9 mouse cellular contexts compared by ENCODE assay signal in genomic region chr1:85933226-85933625, GRCm38 (mm10). TPM values are rescaled to one million over a fixed set of nuclear protein-coding genes. Genes with fewer than 3 reads are reported as not detected.
DNase-seq lines count a peak whose midpoint lies in the region; ATAC-seq lines count a peak whose summit lies in the region.
"Had no signal": no experiment of that assay in that cellular context is flagged by ENCODE, and none has a peak within 500 bp of the region (broad histone marks: within the 10 kb centered on the region; RNA-seq: fewer than 3 reads in every experiment).

No protein-coding gene starts in this region.

- H3K27me3 ChIP-seq in lung, embryonic 16.5 days (ENCODE audit: control insufficient read depth, insufficient read depth, low read depth, low read length) = no peaks in the 10 kb centered on the region
- H3K27me3 ChIP-seq in hindbrain, embryonic 10.5 days (ENCODE audit: insufficient read depth, poor library complexity, severe bottlenecking) = peaks cover 9% of the 10 kb centered on the region; the same call in 1 of the 2 replicates
- no peaks in the 10 kb centered on the region for H3K27me3 ChIP-seq in liver, embryonic 16.5 days (ENCODE audit: control insufficient read depth, insufficient read depth, low read depth, low read length)
- no peaks in the 10 kb centered on the region for H3K27me3 ChIP-seq in stomach, embryonic 16.5 days (ENCODE audit: control insufficient read depth, insufficient read depth, low read length)

- peak overlapping the region; percentile 45 for H3K27ac ChIP-seq in lung, embryonic 16.5 days (ENCODE audit: low read length)
- H3K27ac ChIP-seq in hindbrain, embryonic 10.5 days = peak overlapping the region; percentile 78
- H3K27ac ChIP-seq in liver, embryonic 16.5 days (ENCODE audit: low read length) = peak overlapping the region; percentile 80
- H3K27ac ChIP-seq in stomach, embryonic 16.5 days (ENCODE audit: low read length) = peak overlapping the region; percentile 48; the same call in 1 of the 2 replicates

- no peak overlapping the region for H3K4me3 ChIP-seq in lung, embryonic 16.5 days (ENCODE audit: low read length)
- peak overlapping the region; percentile 40 for H3K4me3 ChIP-seq in hindbrain, embryonic 10.5 days
- no peak overlapping the region for H3K4me3 ChIP-seq in liver, embryonic 16.5 days (ENCODE audit: low read depth, low read length)
- no peak overlapping the region for H3K4me3 ChIP-seq in stomach, embryonic 16.5 days (replicated peaks; ENCODE audit: low read length)

- no peaks in the 10 kb centered on the region for H3K36me3 ChIP-seq in lung, embryonic 16.5 days (ENCODE audit: control insufficient read depth, insufficient read depth, low read length)
- no peaks in the 10 kb centered on the region for H3K36me3 ChIP-seq in hindbrain, embryonic 10.5 days
- H3K36me3 ChIP-seq in liver, embryonic 16.5 days (ENCODE audit: control insufficient read depth, insufficient read depth) = no peaks in the 10 kb centered on the region
- no peaks in the 10 kb centered on the region for H3K36me3 ChIP-seq in stomach, embryonic 16.5 days (ENCODE audit: control insufficient read depth, insufficient read depth, low read length)

- ATAC-seq in lung, embryonic 16.5 days (ENCODE audit: low read depth) = peak; percentile 21; the same call in 1 of the 2 replicates
- ATAC-seq in liver, embryonic 16.5 days (ENCODE audit: low read depth) = no peak; the same call in 1 of the 2 replicates
- ATAC-seq in stomach, embryonic 16.5 days (ENCODE audit: insufficient read depth, low FRiP score) = peak; percentile 27; the same call in 1 of the 2 replicates

- peak overlapping the region; percentile 31 for H3K9ac ChIP-seq in lung, embryonic 16.5 days (ENCODE audit: low read length)
- no peak overlapping the region; the same call in 1 of the 2 replicates for H3K9ac ChIP-seq in liver, embryonic 16.5 days (ENCODE audit: low read depth, low read length)
- no peak overlapping the region for H3K9ac ChIP-seq in stomach, embryonic 16.5 days (ENCODE audit: low read length)

- no peak for DNase-seq in lung, postnatal 4 days
- no peak for DNase-seq in hindbrain, embryonic 10.5 days (ENCODE audit: low spot score)
- no peak for DNase-seq in adipocyte (ENCODE audit: low spot score)
- DNase-seq in urinary bladder, adult 18-20 months (ENCODE audit: low spot score in 2 of 2) = no peak
- DNase-seq in kidney, adult 8-10 months = no peak

- peaks cover 13% of the 10 kb centered on the region for H3K4me1 ChIP-seq in lung, embryonic 16.5 days (replicated peaks; ENCODE audit: control insufficient read depth, insufficient read depth, low read length)
- peaks cover 53% of the 10 kb centered on the region for H3K4me1 ChIP-seq in hindbrain, embryonic 10.5 days (replicated peaks)
- H3K4me1 ChIP-seq in liver, embryonic 16.5 days (ENCODE audit: control insufficient read depth, low read depth, low read length) = peaks cover 5% of the 10 kb centered on the region; the same call in 1 of the 2 replicates
- H3K4me1 ChIP-seq in stomach, embryonic 16.5 days (ENCODE audit: control insufficient read depth, insufficient read depth, low read length) = peaks cover 11% of the 10 kb centered on the region; the same call in 1 of the 2 replicates

- H3K9me3 ChIP-seq in lung, embryonic 16.5 days (ENCODE audit: control insufficient read depth, low read length) = no peaks in the 10 kb centered on the region
- H3K9me3 ChIP-seq in hindbrain, embryonic 10.5 days = no peaks in the 10 kb centered on the region
- no peaks in the 10 kb centered on the region for H3K9me3 ChIP-seq in liver, embryonic 16.5 days (replicated peaks; ENCODE audit: control insufficient read depth, low read length)
- H3K9me3 ChIP-seq in stomach, embryonic 16.5 days (replicated peaks; ENCODE audit: control insufficient read depth, low read length) = no peaks in the 10 kb centered on the region

- peak overlapping the region; percentile 37 for H3K4me2 ChIP-seq in lung, embryonic 16.5 days (ENCODE audit: low read depth, low read length)
- H3K4me2 ChIP-seq in liver, embryonic 16.5 days (ENCODE audit: low read depth, low read length) = 0 out of 2 replicates have a peak overlapping the region, but pooled peaks have one; percentile 21
- H3K4me2 ChIP-seq in stomach, embryonic 16.5 days (ENCODE audit: low read depth, low read length) = peak overlapping the region; percentile 22

- WGBS in lung, embryonic 16.5 days = 4% methylated on average over 7 of the region's 7 CpGs
- WGBS in hindbrain, embryonic 10.5 days = 20% methylated on average over 7 of the region's 7 CpGs
- 25% methylated on average over 7 of the region's 7 CpGs for WGBS in liver, embryonic 16.5 days (ENCODE audit: insufficient replicate concordance)
- 12% methylated on average over 7 of the region's 7 CpGs for WGBS in stomach, embryonic 16.5 days

RNA-seq across cellular contexts. Expression of gene 4933407L21Rik, which starts 4.9 kb away (rescaled TPM):
- polyA plus RNA-seq in lung, embryonic 16.5 days (2015; fragmentation: Nextera tagmentation; extraction: Ambion mirVana) = 0.25 and 0.39 TPM in 2 replicates
- 0.43 and 0.51 TPM in 2 replicates for polyA plus RNA-seq in hindbrain, embryonic 10.5 days (2016; fragmentation: Nextera tagmentation; extraction: Ambion mirVana)
- polyA plus RNA-seq in liver, embryonic 16.5 days (2015; fragmentation: Nextera tagmentation; extraction: Ambion mirVana) = 0.13 TPM in 1 of 2 replicates, not detected in the other
- polyA plus RNA-seq in stomach, embryonic 16.5 days (2015; fragmentation: Nextera tagmentation; extraction: Ambion mirVana) = 0.44 and 0.51 TPM in 2 replicates
- polyA plus RNA-seq: small intestine, adult 2 months had no signal

RNA-seq across cellular contexts. Expression of gene Gpr55, which starts 27.6 kb away (rescaled TPM):
- polyA plus RNA-seq in lung, embryonic 16.5 days (2015; fragmentation: Nextera tagmentation; extraction: Ambion mirVana) = 0.05 TPM in 1 of 2 replicates, not detected in the other
- not detected in 2 replicates for polyA plus RNA-seq in hindbrain, embryonic 10.5 days (2016; fragmentation: Nextera tagmentation; extraction: Ambion mirVana)
- polyA plus RNA-seq in liver, embryonic 16.5 days (2015; fragmentation: Nextera tagmentation; extraction: Ambion mirVana) = 0.04 and 0.05 TPM in 2 replicates
- polyA plus RNA-seq in stomach, embryonic 16.5 days (2015; fragmentation: Nextera tagmentation; extraction: Ambion mirVana) = 0.04 and 0.10 TPM in 2 replicates

RNA-seq across cellular contexts. Expression of gene Itm2c, which starts 39.1 kb away (rescaled TPM):
- 210 and 215 TPM in 2 replicates for polyA plus RNA-seq in lung, embryonic 16.5 days (2015; fragmentation: Nextera tagmentation; extraction: Ambion mirVana)
- polyA plus RNA-seq in hindbrain, embryonic 10.5 days (2016; fragmentation: Nextera tagmentation; extraction: Ambion mirVana) = 146 and 151 TPM in 2 replicates
- polyA plus RNA-seq in liver, embryonic 16.5 days (2015; fragmentation: Nextera tagmentation; extraction: Ambion mirVana) = 52.3 and 54.7 TPM in 2 replicates
- polyA plus RNA-seq in stomach, embryonic 16.5 days (2015; fragmentation: Nextera tagmentation; extraction: Ambion mirVana) = 168 and 175 TPM in 2 replicates
